Mouse (Mus musculus): ENCODE data around the gene Serpina3i.

- TF ChIP-seq CTCF (IDR thresholded peaks at IDR 0.05; ENCODE audit: control insufficient read depth, insufficient read depth, low read length): no peak
- TF ChIP-seq POLR2A (IDR thresholded peaks at IDR 0.05; ENCODE audit: borderline replicate concordance, control insufficient read depth, low read depth, low read length): no peak
These were observed 19.6 kb upstream of the Serpina3i start for GRCm38 (mm10) chr12:104243307-104243706.
